Mouse (Mus musculus) gastrocnemius, postnatal 4 days (tissue): Measurements from ENCODE around the gene Ell. TPM values are rescaled to one million over a fixed set of nuclear protein-coding genes. Genes with fewer than 3 reads are reported as not detected.
A peak's percentile ranks its signal among the peaks of the same experiment; 100 is the strongest.

ENCODE experiments used
- DNase-seq, 2 experiments: peaks; one replicate each; pipeline ENCODE4 v3.0.0; 2021 to 2022; ENCODE audit warnings: low spot score in 2 of 2, mixed read lengths in 2 of 2
- long read RNA-seq, 2 experiments: library from polyadenylated mRNA; stranded (forward); transcript quantifications; one replicate each; pipeline ENCODE4 v2.0.0; 2021
- total RNA-seq, 2 experiments: library from RNA; stranded (reverse); gene quantifications; 2 replicates each; pipeline ENCODE4 v1.2.3; 2021

Ell gene
- total RNA-seq: 10 to 100 TPM; 16.1 to 18.2 TPM
- long read RNA-seq, experiment 1, transcript Ell-201 (12 exons, 3,072 nt): major isoform, 20 of 30 reads
- long read RNA-seq, experiment 1, partial matches to known transcripts: 3 of 30 reads
- long read RNA-seq, experiment 1, other reads (novel, unspliced or antisense): 7 of 30 reads
- long read RNA-seq, experiment 2, transcript Ell-201 (12 exons, 3,072 nt): major isoform, 29 of 41 reads
- long read RNA-seq, experiment 2, partial matches to known transcripts: 5 of 41 reads
- long read RNA-seq, experiment 2, other reads (novel, unspliced or antisense): 7 of 41 reads

GRCm38 (mm10) chr8:70539077-70539813, at the start of gene Ell:
TSS of gene Ell (plus strand) at chr8:70539457.
- DNase-seq: peak; percentile 98 to 100

GRCm38 (mm10) chr8:70489576-70489975, 49.7 kb upstream of the Ell start:
- DNase-seq: no peak

- no peak for DNase-seq
These were observed 49.0 kb upstream of the Ell start for GRCm38 (mm10) chr8:70490061-70490879.

GRCm38 (mm10) chr8:70490880-70491495, 48.3 kb upstream of the Ell start:
- no peak for DNase-seq

GRCm38 (mm10) chr8:70492664-70493640, 46.3 kb upstream of the Ell start, which contains the start of gene Crlf1:
TSS of gene Crlf1 (plus strand) at chr8:70493158.
- DNase-seq: no peak

GRCm38 (mm10) chr8:70493692-70494415, 45.4 kb upstream of the Ell start:
- no peak for DNase-seq

- no peak for DNase-seq
These were observed 44.8 kb upstream of the Ell start for GRCm38 (mm10) chr8:70494416-70494945.

GRCm38 (mm10) chr8:70495001-70495770, 44.1 kb upstream of the Ell start:
- no peak for DNase-seq

GRCm38 (mm10) chr8:70495771-70496062, 43.5 kb upstream of the Ell start:
- no peak for DNase-seq

GRCm38 (mm10) chr8:70500386-70501301, 38.6 kb upstream of the Ell start:
- DNase-seq: no peak

- peak in 1 of 2 experiments; percentile 81 for DNase-seq
These were observed 37.3 kb upstream of the Ell start for GRCm38 (mm10) chr8:70501820-70502529.

- DNase-seq: no peak
These were observed 36.7 kb upstream of the Ell start for GRCm38 (mm10) chr8:70502540-70502939.

- peak; percentile 73 to 77 for DNase-seq
These were observed 36.1 kb upstream of the Ell start for GRCm38 (mm10) chr8:70503062-70503750.

- DNase-seq: peak; percentile 74 to 82
These were observed 35.0 kb upstream of the Ell start for GRCm38 (mm10) chr8:70504291-70504716.

- peak in 1 of 2 experiments; percentile 80 for DNase-seq
These were observed 34.4 kb upstream of the Ell start for GRCm38 (mm10) chr8:70504851-70505250.

- DNase-seq: no peak
These were observed 33.4 kb upstream of the Ell start for GRCm38 (mm10) chr8:70505698-70506327.
